8 mouse cellular contexts compared by ENCODE assay signal in the genomic region with DNA sequence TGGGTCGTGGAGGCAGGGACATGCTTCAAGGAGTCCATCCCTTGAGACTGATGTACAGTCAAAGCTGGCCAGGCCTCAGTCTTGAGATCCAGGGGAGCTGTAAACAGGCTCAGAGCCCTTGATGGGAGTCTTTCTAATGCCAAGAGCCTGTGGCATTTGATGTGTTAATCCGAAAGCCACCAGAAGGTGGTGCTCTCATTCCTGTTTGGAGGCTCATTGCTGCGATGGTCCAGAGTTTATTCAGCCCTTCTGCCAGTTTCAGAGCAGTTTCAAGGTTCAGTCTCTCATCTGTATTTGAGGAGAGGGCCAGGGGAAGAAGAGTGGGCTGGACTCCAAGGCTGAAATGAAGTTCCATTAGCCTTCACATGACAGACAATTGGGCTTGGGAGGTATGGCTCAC.
A peak's percentile ranks its signal among the peaks of the same experiment; 100 is the strongest.
DNase-seq lines count a peak whose midpoint lies in the region; ATAC-seq lines count a peak whose summit lies in the region.

No protein-coding gene starts in this region.

- intact Hi-C loops in heart, postnatal 10 days (cut with DNase I) = loop anchor here (1.0 kb wide), 1 partner anchor 184 kb away; no protein-coding TSS in a partner anchor

- ATAC-seq in CD4-positive, CD25-positive, alpha-beta regulatory T cell, adult 4 months = no peak
- ATAC-seq in megakaryocyte progenitor cell, adult 5-6 weeks (replicated peaks; ENCODE audit: poor library complexity) = peak; percentile 52; the same call in 1 of the 2 replicates

- DNase-seq in CD4-positive, CD25-positive, alpha-beta regulatory T cell, adult 2 months (ENCODE audit: low read depth, low spot score) = peak; percentile 58
- DNase-seq in adrenal gland, adult 8-10 months = peak; percentile 19
- DNase-seq in embryo, embryonic 10.5 days (ENCODE audit: low spot score) = peak; percentile 89
- peak; percentile 65 to 84 for DNase-seq in heart, postnatal 10 days
- peak; percentile 72 for DNase-seq in layer of hippocampus, adult 9-11 months
- DNase-seq in right cerebral cortex, postnatal 4 days = peak; percentile 87

Comparison
In these comparisons a context has a peak if more than half of its experiments do, and no peak if none do; other contexts are left out.
1. DNase-seq: peak in every context shown above with its lines; median percentile 89 in embryo, embryonic 10.5 days; 87 in right cerebral cortex, postnatal 4 days; 74 in heart, postnatal 10 days; 72 in layer of hippocampus, adult 9-11 months; 58 in CD4-positive, CD25-positive, alpha-beta regulatory T cell, adult 2 months; 19 in adrenal gland, adult 8-10 months.